Mouse (Mus musculus) hindbrain, embryonic 16.5 days (tissue): ENCODE measurements around the gene Acta1. TPM values are rescaled to one million over a fixed set of nuclear protein-coding genes. Genes with fewer than 3 reads are reported as not detected.
A peak's percentile ranks its signal among the peaks of the same experiment; 100 is the strongest.

Experiments
- ATAC-seq: fragments of 200-750 bp; cut with Nextera tagmentation; 2 replicates; pipeline ENCODE4 v1.8.0; 2017; ENCODE audit warnings: moderate TSS enrichment, moderate library complexity
- H3K27ac ChIP-seq: fragments of 300-500 bp; sonication (generic); 2 replicates; pipeline ENCODE4 v1.5.1; 2014; ENCODE audit warnings: low read depth, mild to moderate bottlenecking, control low read depth, low read length, moderate library complexity
- H3K27me3 ChIP-seq: fragments of 300-500 bp; sonication (generic); replicated peaks from 2 replicates; pipeline ENCODE4 v1.6.1; 2014; ENCODE audit warnings: low read length; ENCODE audit not compliant: control insufficient read depth, insufficient read depth
- H3K36me3 ChIP-seq: fragments of 300-500 bp; sonication (generic); 2 replicates; pipeline ENCODE4 v1.6.1; 2014; ENCODE audit warnings: mild to moderate bottlenecking, low read length, moderate library complexity, mixed read lengths; ENCODE audit not compliant: control insufficient read depth, insufficient read depth
- H3K4me1 ChIP-seq: fragments of 300-500 bp; sonication (generic); 2 replicates; pipeline ENCODE4 v1.6.1; 2014; ENCODE audit warnings: low read depth, low read length; ENCODE audit not compliant: control insufficient read depth, insufficient read depth
- H3K4me2 ChIP-seq: fragments of 300-500 bp; sonication (generic); 2 replicates; pipeline ENCODE4 v1.6.1; 2014; ENCODE audit warnings: mild to moderate bottlenecking, low read length, control low read depth, moderate library complexity
- H3K4me3 ChIP-seq: fragments of 300-500 bp; sonication (generic); 2 replicates; pipeline ENCODE4 v1.5.1; 2014; ENCODE audit warnings: mild to moderate bottlenecking, low read length, control low read depth, moderate library complexity
- H3K9ac ChIP-seq: fragments of 300-500 bp; sonication (generic); 2 replicates; pipeline ENCODE4 v1.6.1; 2014; ENCODE audit warnings: low read depth, mild to moderate bottlenecking, control low read depth, low read length, moderate library complexity
- H3K9me3 ChIP-seq: fragments of 300-500 bp; sonication (generic); 2 replicates; pipeline ENCODE4 v1.6.1; 2014; ENCODE audit warnings: mild to moderate bottlenecking, low read length, moderate library complexity; ENCODE audit not compliant: control insufficient read depth
- WGBS: fragments of 180-500 bp; shearing (Covaris S2); extraction: QIAGEN DNeasy Blood & Tissue Kit; methylation state at CpG from one replicate; pipeline ENCODE4 v1.1.7; 2014; 5-methylcytosine and 5-hydroxymethylcytosine counted together
- polyA plus RNA-seq: library from polyadenylated mRNA; unstranded; fragments of >200 nt; fragmentation: Nextera tagmentation; extraction: Ambion mirVana; gene quantifications from 2 replicates; pipeline ENCODE4 v1.2.1, GENCODE M21; 2015

Gene Acta1
- polyA plus RNA-seq, 1 experiment from 2014 or later = 11.8 TPM

- Histone ChIP-seq H3K36me3 (no peaks in the 10 kb centered on the region), H3K4me1 (no peaks in the 10 kb centered on the region), H3K4me2 (no peak overlapping the region), H3K27me3 (no peaks in the 10 kb centered on the region), H3K9me3 (no peaks in the 10 kb centered on the region), H3K4me3 (no peak overlapping the region), H3K27ac (no peak overlapping the region), H3K9ac (no peak overlapping the region)
- ATAC-seq = no peak
- WGBS = 83% methylated on average over 11 of the region's 11 CpGs
Observed at GRCm38 (mm10) chr8:123874324-123874723, 20.2 kb downstream of the Acta1 start.

- no peak for ATAC-seq
- H3K9ac ChIP-seq = no peak overlapping the region
- no peaks in the 10 kb centered on the region for H3K9me3 ChIP-seq
- no peak overlapping the region for H3K27ac ChIP-seq
- 86% methylated on average over 6 of the region's 6 CpGs for WGBS
- H3K27me3 ChIP-seq = no peaks in the 10 kb centered on the region
- H3K36me3 ChIP-seq = no peaks in the 10 kb centered on the region
- H3K4me3 ChIP-seq = no peak overlapping the region
- no peaks in the 10 kb centered on the region for H3K4me1 ChIP-seq
- no peak overlapping the region for H3K4me2 ChIP-seq
Observed at GRCm38 (mm10) chr8:123873364-123873763, 21.2 kb downstream of the Acta1 start.

- H3K4me2 ChIP-seq = no peak overlapping the region
- H3K9ac ChIP-seq = no peak overlapping the region
- H3K27ac ChIP-seq = no peak overlapping the region
- no peaks in the 10 kb centered on the region for H3K27me3 ChIP-seq
- H3K36me3 ChIP-seq = no peaks in the 10 kb centered on the region
- ATAC-seq = no peak
- H3K9me3 ChIP-seq = no peaks in the 10 kb centered on the region
- H3K4me3 ChIP-seq = no peak overlapping the region
- H3K4me1 ChIP-seq = no peaks in the 10 kb centered on the region
- WGBS = 76% methylated on average over 9 of the region's 9 CpGs
Observed at GRCm38 (mm10) chr8:123872048-123872447, 22.5 kb downstream of the Acta1 start.

GRCm38 (mm10) chr8:123866971-123867370 is 27.6 kb downstream of the Acta1 start:
- Histone ChIP-seq H3K36me3 (no peaks in the 10 kb centered on the region), H3K27ac (no peak overlapping the region), H3K9ac (no peak overlapping the region), H3K4me2 (no peak overlapping the region), H3K27me3 (no peaks in the 10 kb centered on the region), H3K4me3 (no peak overlapping the region), H3K9me3 (no peaks in the 10 kb centered on the region), H3K4me1 (no peaks in the 10 kb centered on the region)
- WGBS = 36% methylated on average over 5 of the region's 5 CpGs
- peak; percentile 54; the same call in 1 of the 2 replicates for ATAC-seq

- 82% methylated on average over 7 of the region's 7 CpGs for WGBS
- H3K27me3 ChIP-seq = no peaks in the 10 kb centered on the region; the same call in 1 of the 2 replicates
- no peak for ATAC-seq
- H3K4me1 ChIP-seq = no peaks in the 10 kb centered on the region
- H3K4me3 ChIP-seq = no peak overlapping the region
- H3K9ac ChIP-seq = no peak overlapping the region
- H3K36me3 ChIP-seq = no peaks in the 10 kb centered on the region
- H3K9me3 ChIP-seq = no peaks in the 10 kb centered on the region
- no peak overlapping the region for H3K4me2 ChIP-seq
- no peak overlapping the region for H3K27ac ChIP-seq
Observed at GRCm38 (mm10) chr8:123865786-123866185, 28.8 kb downstream of the Acta1 start.

- H3K9ac ChIP-seq = no peak overlapping the region; the same call in 1 of the 2 replicates
- peak overlapping the region; percentile 98 for H3K4me3 ChIP-seq
- no peaks in the 10 kb centered on the region for H3K9me3 ChIP-seq
- H3K4me2 ChIP-seq = peak overlapping the region; percentile 94
- H3K27me3 ChIP-seq = no peaks in the 10 kb centered on the region; the same call in 1 of the 2 replicates
- ATAC-seq = no peak
- H3K36me3 ChIP-seq = no peaks in the 10 kb centered on the region
- H3K4me1 ChIP-seq = peaks cover 10% of the 10 kb centered on the region
- H3K27ac ChIP-seq = no peak overlapping the region; the same call in 1 of the 2 replicates
- 72% methylated on average over 4 of the region's 4 CpGs for WGBS
Observed at GRCm38 (mm10) chr8:123860386-123860785, 34.2 kb downstream of the Acta1 start.

- peaks cover 10% of the 10 kb centered on the region for H3K4me1 ChIP-seq
- H3K9ac ChIP-seq = peak within 1 kb of the TSS; percentile 89
- peak within 1 kb of the TSS; percentile 90 for H3K27ac ChIP-seq
- H3K36me3 ChIP-seq = no peaks in the 10 kb centered on the region
- under 1% methylated on average over 48 of the region's 48 CpGs for WGBS
- peak within 1 kb of the TSS; percentile 94 for H3K4me2 ChIP-seq
- H3K9me3 ChIP-seq = no peaks in the 10 kb centered on the region
- no peaks in the 10 kb centered on the region; the same call in 1 of the 2 replicates for H3K27me3 ChIP-seq
- ATAC-seq = no peak; the same call in 1 of the 2 replicates
- peak within 1 kb of the TSS; percentile 98 for H3K4me3 ChIP-seq
Observed at GRCm38 (mm10) chr8:123859648-123860259, 34.8 kb downstream of the Acta1 start, which contains the start of gene Ccsap. TSS of gene Ccsap (minus strand) at chr8:123860209.

- Histone ChIP-seq H3K4me1 (peaks cover 10% of the 10 kb centered on the region), H3K27ac (peak overlapping the region; percentile 90), H3K27me3 (no peaks in the 10 kb centered on the region; the same call in 1 of the 2 replicates), H3K4me2 (peak overlapping the region; percentile 94), H3K4me3 (peak overlapping the region; percentile 98), H3K9me3 (no peaks in the 10 kb centered on the region), H3K9ac (peak overlapping the region; percentile 89), H3K36me3 (no peaks in the 10 kb centered on the region)
- ATAC-seq = peak; percentile 96
- WGBS = 0% methylated on average over 61 of the region's 79 CpGs
Observed at GRCm38 (mm10) chr8:123858941-123859647, 35.5 kb downstream of the Acta1 start.

GRCm38 (mm10) chr8:123858574-123858940 is 36.0 kb downstream of the Acta1 start:
- Histone ChIP-seq H3K9me3 (no peaks in the 10 kb centered on the region), H3K27ac (peak overlapping the region; percentile 90; the same call in 1 of the 2 replicates), H3K4me3 (peak overlapping the region; percentile 98), H3K36me3 (no peaks in the 10 kb centered on the region), H3K9ac (peak overlapping the region; percentile 89), H3K4me2 (peak overlapping the region; percentile 94), H3K27me3 (no peaks in the 10 kb centered on the region; the same call in 1 of the 2 replicates), H3K4me1 (peaks cover 10% of the 10 kb centered on the region)
- under 1% methylated on average over 17 of the region's 17 CpGs for WGBS
- peak; percentile 9; the same call in 1 of the 2 replicates for ATAC-seq
